Mouse (Mus musculus) heart, postnatal 0 days (tissue): ENCODE measurements at regions not wholly inside any gene's neighbourhood (a gene's known extent, or its start where the extent isn't known, plus 50 kb on each side); places are given as distances from the start of the nearest gene placed in this dataset.

Experiments
- ATAC-seq: fragments of 200-750 bp; cut with Nextera tagmentation; 2 replicates; pipeline ENCODE4 v1.8.0; 2017; ENCODE audit warnings: low read depth, moderate number of reproducible peaks, moderate library complexity; ENCODE audit not compliant: insufficient read depth
- DNase-seq: peaks from one replicate; pipeline ENCODE4 v3.0.0-alpha.2; 2016; ENCODE audit warnings: low spot score
- H3K27ac ChIP-seq: fragments of 300-500 bp; sonication (generic); 2 replicates; pipeline ENCODE4 v1.5.1; 2014; ENCODE audit warnings: low read depth, mild to moderate bottlenecking
- H3K27me3 ChIP-seq: fragments of 300-500 bp; sonication (generic); 2 replicates; pipeline ENCODE4 v1.6.1; 2014; ENCODE audit warnings: low read length, mixed read lengths; ENCODE audit not compliant: control insufficient read depth, insufficient read depth
- H3K36me3 ChIP-seq: fragments of 300-500 bp; sonication (generic); replicated peaks from 2 replicates; pipeline ENCODE4 v1.6.1; 2014; ENCODE audit warnings: low read length, mixed read lengths; ENCODE audit not compliant: control insufficient read depth, insufficient read depth
- H3K4me1 ChIP-seq: fragments of 300-500 bp; sonication (generic); 2 replicates; pipeline ENCODE4 v1.6.1; 2014; ENCODE audit warnings: antibody characterized with exemption; ENCODE audit not compliant: control insufficient read depth, insufficient read depth
- H3K4me2 ChIP-seq: fragments of 300-500 bp; sonication (generic); 2 replicates; pipeline ENCODE4 v1.6.1; 2014; ENCODE audit warnings: low read depth, mild to moderate bottlenecking, low read length, moderate library complexity
- H3K4me3 ChIP-seq: fragments of 300-500 bp; sonication (generic); 2 replicates; pipeline ENCODE4 v1.5.1; 2014; ENCODE audit warnings: low read depth, low read length
- H3K9ac ChIP-seq: fragments of 300-500 bp; sonication (generic); replicated peaks from 2 replicates; pipeline ENCODE4 v1.6.1; 2014; ENCODE audit warnings: low read depth, low read length, mixed read lengths
- H3K9me3 ChIP-seq: fragments of 300-500 bp; sonication (generic); replicated peaks from 2 replicates; pipeline ENCODE4 v1.6.1; 2016; ENCODE audit warnings: low read length; ENCODE audit not compliant: control insufficient read depth
- CTCF ChIP-seq: IDR thresholded peaks from 2 replicates; pipeline ENCODE4 v1.5.1; 2016; ENCODE audit warnings: antibody characterized with exemption, control low read depth, low read depth
- EP300 ChIP-seq: IDR thresholded peaks from 2 replicates; pipeline ENCODE4 v1.6.1; 2016; ENCODE audit warnings: antibody characterized with exemption, low read depth
- WGBS: fragments of 180-500 bp; shearing (Covaris S2); extraction: QIAGEN DNeasy Blood & Tissue Kit; methylation state at CpG from one replicate; pipeline ENCODE4 v1.1.7; 2014; 5-methylcytosine and 5-hydroxymethylcytosine counted together

- H3K4me3 ChIP-seq = no peak overlapping the region
- no peaks in the 10 kb centered on the region for H3K4me1 ChIP-seq
- no peak overlapping the region for H3K27ac ChIP-seq
- TF ChIP-seq EP300 (no peak), CTCF (no peak)
- ATAC-seq = peak; percentile 20; the same call in 1 of the 2 replicates
- no peaks in the 10 kb centered on the region for H3K27me3 ChIP-seq
- 14% methylated on average over 3 of the region's 3 CpGs for WGBS
- peak overlapping the region; percentile 14; the same call in 1 of the 2 replicates for H3K4me2 ChIP-seq
- DNase-seq = peak; percentile 37
- no peaks in the 10 kb centered on the region for H3K36me3 ChIP-seq
- H3K9me3 ChIP-seq = no peaks in the 10 kb centered on the region
- no peak overlapping the region for H3K9ac ChIP-seq
These were observed 53.5 kb upstream of the Tmem26 start for GRCm38 (mm10) chr10:68669992-68670391.

GRCm38 (mm10) chr10:68672291-68672690 is 51.2 kb upstream of the Tmem26 start:
- Histone ChIP-seq H3K9ac (no peak overlapping the region), H3K4me2 (no peak overlapping the region), H3K27me3 (no peaks in the 10 kb centered on the region), H3K4me3 (no peak overlapping the region), H3K27ac (no peak overlapping the region), H3K4me1 (no peaks in the 10 kb centered on the region), H3K36me3 (no peaks in the 10 kb centered on the region), H3K9me3 (no peaks in the 10 kb centered on the region)
- no peak for ATAC-seq
- WGBS = 74% methylated on average over 12 of the region's 12 CpGs
- no peak for TF ChIP-seq CTCF
- TF ChIP-seq EP300 = no peak
- no peak for DNase-seq

- Histone ChIP-seq H3K4me3 (no peak overlapping the region), H3K36me3 (no peaks in the 10 kb centered on the region), H3K9me3 (no peaks in the 10 kb centered on the region), H3K4me2 (no peak overlapping the region), H3K27me3 (no peaks in the 10 kb centered on the region), H3K4me1 (no peaks in the 10 kb centered on the region), H3K9ac (no peak overlapping the region), H3K27ac (no peak overlapping the region)
- no peak for TF ChIP-seq CTCF
- no peak for TF ChIP-seq EP300
- no peak for DNase-seq
- ATAC-seq = no peak
- WGBS = 56% methylated on average over 9 of the region's 9 CpGs
These were observed 50.2 kb upstream of the Tmem26 start for GRCm38 (mm10) chr10:68673102-68673872.
